Mouse (Mus musculus): ENCODE results near the gene Xpc.
A peak's percentile ranks its signal among the peaks of the same experiment; 100 is the strongest.

GRCm38 (mm10) chr6:91440474-91441144, 75.1 kb downstream of the Xpc start:
- TF ChIP-seq CTCF (IDR thresholded peaks at IDR 0.05; ENCODE audit: extremely low read depth, insufficient read length, insufficient replicate concordance, low read depth, low read length) (no peak), POLR2A (IDR thresholded peaks at IDR 0.05; ENCODE audit: low read depth, low read length) (peak; percentile 68; the same call in 1 of the 2 replicates)

All from small intestine, adult 2 months (tissue).